Mouse (Mus musculus) small intestine, adult 10 weeks (tissue): Measurements from ENCODE around the gene Fam205a3. TPM values are rescaled to one million over a fixed set of nuclear protein-coding genes. Genes with fewer than 3 reads are reported as not detected.

ENCODE experiments used
- polyA plus RNA-seq: library from polyadenylated mRNA; stranded (reverse); fragments of 350-450 nt; fragmentation: Illumina TruSeq; extraction: RNeasy Lipid Tissue Mini Kit (QIAGEN cat#74804); gene quantifications from one replicate; pipeline ENCODE4 v1.2.3, GENCODE M21; 2014; ENCODE audit warnings: low replicate concordance

Gene Fam205a3
- not detected for polyA plus RNA-seq

GRCm38 (mm10) chr4:42318034-42318433 is at the start of gene Fam205a3:
Fam205a3 (plus strand) TSS chr4:42318334.

DNA sequence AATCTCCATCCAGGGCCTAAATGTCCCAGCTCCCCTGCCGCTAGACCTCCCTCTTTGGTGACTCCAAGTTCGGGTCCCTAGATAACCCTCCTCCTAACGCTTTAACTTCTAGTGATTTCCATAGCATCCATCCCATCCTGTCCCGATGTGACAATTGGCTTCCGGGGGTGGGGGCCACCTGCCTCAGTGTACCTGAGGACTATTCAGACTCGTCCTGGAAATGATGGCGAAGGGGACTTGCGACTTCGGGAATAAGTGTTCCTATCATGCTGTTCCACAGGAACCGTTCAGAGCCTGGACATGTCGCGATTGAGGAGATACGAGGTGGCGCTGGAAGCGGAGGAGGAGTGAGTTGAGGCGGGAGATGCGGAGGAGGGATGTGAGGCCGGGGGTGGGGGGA is 24.2 kb upstream of the Fam205a3 start, which contains the start of gene Gm21953:
Gene Gm21953 (plus strand): TSS at position 301 of the 400 bp plus-strand sequence.

Other genes starting within 250 kb of the Fam205a3 start
- gene Gm3893, start 227.1 kb upstream of the Fam205a3 start, polyA plus RNA-seq: not detected
- gene Gm13304, start 203.5 kb upstream of the Fam205a3 start, polyA plus RNA-seq: not detected
- not detected for gene Gm13306, start 164.9 kb upstream of the Fam205a3 start, polyA plus RNA-seq
- not detected for gene Gm13305, start 149.7 kb upstream of the Fam205a3 start, polyA plus RNA-seq
- gene Gm10600, start 77.7 kb upstream of the Fam205a3 start, polyA plus RNA-seq: 0.19 TPM
- not detected for gene Ccl21b, start 62.6 kb upstream of the Fam205a3 start, polyA plus RNA-seq
- not detected for gene Gm21953, start 24.1 kb upstream of the Fam205a3 start, polyA plus RNA-seq
- not detected for gene Gm21586, start 121.0 kb downstream of the Fam205a3 start, polyA plus RNA-seq
- not detected for gene Gm2163, start 148.4 kb downstream of the Fam205a3 start, polyA plus RNA-seq
- not detected for gene Fam205a2, start 209.8 kb downstream of the Fam205a3 start, polyA plus RNA-seq